Mouse (Mus musculus) limb, embryonic 10.5 days (tissue): ENCODE results near the gene Sf1. TPM values are rescaled to one million over a fixed set of nuclear protein-coding genes. Genes with fewer than 3 reads are reported as not detected.

Experiments
- DNase-seq: peaks from one replicate; pipeline ENCODE4 v3.0.0-alpha.2; 2017; ENCODE audit warnings: low spot score
- H3K27ac ChIP-seq: fragments of 300-500 bp; sonication (generic); 2 replicates; pipeline ENCODE4 v1.5.1; 2016; ENCODE audit warnings: mild to moderate bottlenecking
- H3K27me3 ChIP-seq: fragments of 300-500 bp; sonication (generic); 2 replicates; pipeline ENCODE4 v1.6.1; 2016; ENCODE audit warnings: low read depth, mild to moderate bottlenecking; ENCODE audit not compliant: poor library complexity, severe bottlenecking
- H3K36me3 ChIP-seq: fragments of 300-500 bp; sonication (generic); 2 replicates; pipeline ENCODE4 v1.6.1; 2016; ENCODE audit warnings: mild to moderate bottlenecking, moderate library complexity
- H3K4me1 ChIP-seq: fragments of 300-500 bp; sonication (generic); 2 replicates; pipeline ENCODE4 v1.6.1; 2016
- H3K4me3 ChIP-seq: fragments of 300-500 bp; sonication (generic); 2 replicates; pipeline ENCODE4 v1.5.1; 2016; ENCODE audit warnings: mild to moderate bottlenecking, moderate library complexity
- H3K9me3 ChIP-seq: fragments of 300-500 bp; sonication (generic); replicated peaks from 2 replicates; pipeline ENCODE4 v1.6.1; 2016; ENCODE audit warnings: mild to moderate bottlenecking
- WGBS: fragments of 180-500 bp; shearing (Covaris S2); methylation state at CpG from one replicate; pipeline ENCODE4 v1.1.7; 2016; 5-methylcytosine and 5-hydroxymethylcytosine counted together
- polyA plus RNA-seq: library from polyadenylated mRNA; unstranded; fragments of >200 nt; fragmentation: Nextera tagmentation; extraction: Ambion mirVana; gene quantifications from 2 replicates; pipeline ENCODE4 v1.2.1, GENCODE M21; 2016

The Sf1 gene
- 193 and 206 TPM in 2 replicates for polyA plus RNA-seq

DNA sequence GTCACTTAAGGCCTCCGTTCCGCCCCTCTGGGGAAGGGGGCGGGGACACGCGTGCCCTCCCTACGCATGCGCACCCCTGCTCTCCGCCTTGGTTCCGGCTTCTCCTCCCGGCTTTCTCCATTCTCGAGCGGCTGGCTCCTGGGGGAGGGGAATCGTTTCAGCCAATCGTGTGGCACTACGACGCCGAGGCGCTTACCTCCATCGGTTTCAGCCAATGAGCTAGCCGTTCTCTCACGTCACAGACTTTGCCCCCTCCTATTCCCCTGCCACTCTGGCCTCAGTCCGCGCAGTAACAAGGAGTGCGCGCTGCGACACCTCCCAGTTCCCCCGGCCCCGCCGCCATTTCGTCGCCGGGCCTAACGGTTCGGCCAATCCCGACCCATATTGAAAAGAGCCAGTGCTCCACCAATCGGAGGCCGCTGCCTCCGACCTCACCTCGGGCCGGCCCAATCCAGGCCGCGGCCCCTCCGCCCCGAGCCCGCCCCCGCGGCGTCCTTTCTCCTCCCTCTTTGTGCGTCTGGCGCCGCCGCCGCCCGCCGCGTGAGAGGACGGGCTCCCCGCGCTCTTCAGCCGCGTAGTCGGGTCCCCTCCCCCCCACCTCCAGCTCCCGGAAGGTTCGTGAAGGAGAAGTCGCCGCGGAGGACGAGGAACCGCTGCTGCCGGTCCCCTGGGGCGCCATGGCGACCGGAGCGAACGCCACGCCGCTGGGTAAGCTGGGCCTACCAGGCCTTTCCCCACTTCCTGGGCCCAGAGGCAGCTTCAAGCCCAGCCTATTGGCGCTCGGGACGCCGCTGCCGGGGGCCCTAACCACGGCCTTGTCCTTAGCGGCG is at the start of gene Sf1:
Sf1 (plus strand) TSS at position 280 of the 830 bp plus-strand sequence.
- peak within 1 kb of the TSS; percentile 100 for H3K27ac ChIP-seq
- H3K4me1 ChIP-seq: peaks cover 20% of the 10 kb centered on the region
- H3K9me3 ChIP-seq: no peaks in the 10 kb centered on the region
- no peaks in the 10 kb centered on the region for H3K27me3 ChIP-seq
- under 1% methylated on average over 85 of the region's 85 CpGs for WGBS
- DNase-seq: peak; percentile 99
- peaks cover 49% of the 10 kb centered on the region for H3K36me3 ChIP-seq
- H3K4me3 ChIP-seq: peak within 1 kb of the TSS; percentile 99

DNA sequence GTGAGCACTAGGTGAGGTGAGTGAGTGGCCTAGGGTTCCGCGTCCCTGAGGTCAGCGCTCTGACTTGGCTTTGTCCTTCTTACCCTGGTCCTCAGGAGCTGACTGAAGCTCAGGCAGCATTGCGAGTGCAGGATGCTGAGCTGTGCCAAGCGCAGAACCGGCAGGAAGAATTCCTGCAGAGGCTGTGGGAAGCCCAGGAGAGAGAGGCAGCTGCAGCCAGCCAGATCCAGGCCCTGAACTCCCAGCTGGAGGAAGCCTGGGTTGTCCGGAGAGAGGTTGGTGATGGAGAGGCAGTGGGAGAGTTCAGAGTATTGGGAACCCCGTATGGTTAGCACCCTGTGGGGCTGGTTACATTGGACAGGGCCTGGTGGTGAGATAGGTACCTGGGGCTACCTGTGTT is 49.7 kb upstream of the Sf1 start:
- DNase-seq: no peak
- H3K4me1 ChIP-seq: 0 out of 2 replicates have a peak, but pooled peaks cover 1% of the 10 kb centered on the region
- H3K36me3 ChIP-seq: peaks cover 68% of the 10 kb centered on the region
- no peak overlapping the region for H3K27ac ChIP-seq
- no peaks in the 10 kb centered on the region for H3K9me3 ChIP-seq
- WGBS: 91% methylated on average over 8 of the region's 8 CpGs
- H3K27me3 ChIP-seq: no peaks in the 10 kb centered on the region
- H3K4me3 ChIP-seq: no peak overlapping the region

DNA sequence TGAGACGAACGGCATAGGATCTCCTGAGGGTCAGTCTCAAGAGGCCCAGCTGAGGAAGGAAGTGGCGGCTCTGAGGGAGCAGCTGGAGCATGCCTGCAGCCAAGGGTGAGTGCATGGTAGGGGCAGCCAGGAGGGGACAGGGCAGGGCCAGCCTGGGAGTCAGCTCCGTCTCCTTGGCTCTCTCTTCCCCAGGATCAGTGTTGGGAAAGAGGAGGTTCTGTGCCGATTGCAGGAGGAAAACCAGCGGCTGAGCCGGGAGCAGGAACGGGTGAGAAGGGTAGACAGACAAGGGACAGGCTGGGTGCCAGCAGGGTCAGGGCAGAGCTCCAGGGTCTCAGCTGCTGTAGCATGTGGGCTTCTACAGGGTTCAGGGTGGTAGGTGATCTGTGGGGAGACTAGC is 49.0 kb upstream of the Sf1 start:
- WGBS: 83% methylated on average over 8 of the region's 8 CpGs
- peaks cover 68% of the 10 kb centered on the region for H3K36me3 ChIP-seq
- DNase-seq: no peak
- no peak overlapping the region for H3K4me3 ChIP-seq
- H3K4me1 ChIP-seq: no peaks in the 10 kb centered on the region
- H3K27ac ChIP-seq: no peak overlapping the region
- no peaks in the 10 kb centered on the region for H3K9me3 ChIP-seq
- H3K27me3 ChIP-seq: no peaks in the 10 kb centered on the region

DNA sequence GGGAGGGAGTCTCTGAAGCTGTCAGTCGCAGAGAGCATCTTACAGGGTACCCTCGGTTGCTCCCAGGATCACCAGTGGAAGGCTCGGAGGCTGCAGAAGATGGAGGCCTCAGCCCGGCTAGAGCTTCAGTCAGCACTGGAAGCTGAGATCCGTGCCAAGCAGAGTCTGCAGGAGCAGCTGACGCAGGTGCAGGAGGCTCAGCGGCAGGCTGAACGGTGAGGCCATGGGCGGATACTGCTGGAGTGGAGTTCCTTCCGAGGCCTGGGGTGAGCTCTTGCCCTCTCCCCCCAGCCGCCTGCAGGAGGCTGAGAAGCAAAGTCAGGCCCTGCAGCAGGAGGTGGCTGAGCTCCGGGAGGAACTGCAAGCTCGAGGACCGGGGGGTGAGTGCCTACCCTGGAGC is 47.9 kb upstream of the Sf1 start:
- no peaks in the 10 kb centered on the region for H3K27me3 ChIP-seq
- DNase-seq: no peak
- WGBS: 83% methylated on average over 14 of the region's 14 CpGs
- H3K27ac ChIP-seq: 0 out of 2 replicates have a peak overlapping the region, but pooled peaks have one; percentile 2
- no peak overlapping the region for H3K4me3 ChIP-seq
- no peaks in the 10 kb centered on the region for H3K4me1 ChIP-seq
- no peaks in the 10 kb centered on the region for H3K9me3 ChIP-seq
- peaks cover 71% of the 10 kb centered on the region for H3K36me3 ChIP-seq

DNA sequence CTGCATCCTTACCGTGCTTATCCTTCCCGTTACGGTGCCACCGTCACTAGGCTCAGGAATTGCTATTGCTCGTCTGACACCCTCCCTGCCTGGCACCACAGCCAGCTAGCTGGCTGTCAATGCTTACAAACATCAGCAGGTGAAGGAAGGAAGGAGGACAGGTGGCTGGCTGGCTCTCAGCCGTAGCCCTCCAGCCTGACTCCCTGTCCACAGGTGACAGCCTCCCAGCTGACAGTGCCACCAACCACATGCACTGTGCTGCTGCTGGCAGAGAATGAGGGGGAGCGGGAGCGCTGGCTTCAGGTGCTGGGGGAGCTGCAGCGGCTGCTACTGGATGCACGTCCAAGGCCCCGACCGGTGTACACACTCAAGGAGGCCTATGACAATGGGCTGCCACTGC is 45.3 kb upstream of the Sf1 start:
- H3K27ac ChIP-seq: no peak overlapping the region
- DNase-seq: no peak
- no peak overlapping the region for H3K4me3 ChIP-seq
- H3K9me3 ChIP-seq: no peaks in the 10 kb centered on the region
- H3K4me1 ChIP-seq: no peaks in the 10 kb centered on the region
- 90% methylated on average over 12 of the region's 12 CpGs for WGBS
- H3K36me3 ChIP-seq: peaks cover 73% of the 10 kb centered on the region
- H3K27me3 ChIP-seq: no peaks in the 10 kb centered on the region

DNA sequence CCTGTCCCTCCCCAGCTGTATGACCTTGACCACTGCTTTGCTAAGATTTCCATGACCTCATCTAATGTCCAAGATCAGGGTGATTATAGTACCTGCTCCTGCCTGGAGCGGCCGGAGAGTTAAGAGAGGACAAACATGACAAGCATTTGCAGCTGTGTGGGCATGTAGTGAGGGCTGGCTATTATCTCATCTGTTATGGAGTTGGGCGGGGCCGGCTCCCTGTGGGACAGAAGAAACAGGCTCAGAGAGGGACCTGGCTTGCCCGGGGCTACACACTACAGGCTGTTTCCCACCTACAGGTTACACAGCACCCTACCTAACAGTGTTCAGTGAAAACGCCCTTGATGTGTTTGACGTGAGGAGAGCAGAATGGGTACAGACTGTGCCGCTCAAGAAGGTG is 42.1 kb upstream of the Sf1 start:
- DNase-seq: no peak
- Histone ChIP-seq H3K27me3 (no peaks in the 10 kb centered on the region), H3K4me3 (no peak overlapping the region), H3K27ac (no peak overlapping the region), H3K9me3 (no peaks in the 10 kb centered on the region), H3K4me1 (no peaks in the 10 kb centered on the region), H3K36me3 (peaks cover 42% of the 10 kb centered on the region)
- 85% methylated on average over 8 of the region's 8 CpGs for WGBS

DNA sequence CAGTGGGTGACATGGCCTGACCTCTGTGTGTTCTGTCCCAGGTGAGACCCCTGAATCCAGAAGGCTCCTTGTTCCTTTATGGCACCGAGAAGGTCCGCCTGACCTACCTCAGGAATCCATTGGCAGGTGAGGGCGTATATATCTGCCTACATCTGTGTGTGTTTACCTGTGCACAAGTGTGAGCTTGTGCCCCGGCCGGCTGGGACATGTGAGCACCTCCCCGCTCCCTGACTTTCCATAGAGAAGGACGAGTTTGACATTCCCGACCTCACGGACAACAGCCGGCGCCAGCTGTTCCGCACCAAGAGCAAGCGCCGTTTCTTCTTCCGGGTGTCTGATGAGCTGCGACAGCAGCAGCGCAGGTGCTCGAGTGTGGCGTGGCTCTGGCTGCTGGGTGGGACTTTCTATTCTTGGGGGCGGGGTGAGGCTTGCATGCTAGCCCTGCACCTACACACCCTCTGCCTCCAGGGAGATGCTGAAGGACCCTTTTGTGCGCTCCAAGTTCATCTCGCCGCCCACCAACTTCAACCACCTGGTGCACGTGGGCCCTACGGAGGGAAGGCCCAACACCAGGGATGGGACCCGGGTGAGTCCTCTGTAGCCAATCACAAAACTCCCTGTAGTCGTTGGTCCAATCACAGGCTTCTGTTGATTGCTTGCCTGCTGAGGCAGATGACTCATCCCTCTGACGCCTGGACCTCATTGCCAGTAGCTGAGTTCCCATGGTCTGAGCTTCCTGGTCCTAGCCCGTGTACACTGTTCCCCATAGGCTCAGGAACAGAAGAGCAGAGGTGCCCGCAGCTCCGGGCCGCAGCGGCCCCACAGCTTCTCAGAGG is 41.5 kb upstream of the Sf1 start:
- Histone ChIP-seq H3K36me3 (peaks cover 36% of the 10 kb centered on the region), H3K9me3 (no peaks in the 10 kb centered on the region), H3K27ac (no peak overlapping the region), H3K4me3 (no peak overlapping the region), H3K27me3 (no peaks in the 10 kb centered on the region), H3K4me1 (no peaks in the 10 kb centered on the region)
- WGBS: 82% methylated on average over 33 of the region's 33 CpGs
- DNase-seq: no peak

DNA sequence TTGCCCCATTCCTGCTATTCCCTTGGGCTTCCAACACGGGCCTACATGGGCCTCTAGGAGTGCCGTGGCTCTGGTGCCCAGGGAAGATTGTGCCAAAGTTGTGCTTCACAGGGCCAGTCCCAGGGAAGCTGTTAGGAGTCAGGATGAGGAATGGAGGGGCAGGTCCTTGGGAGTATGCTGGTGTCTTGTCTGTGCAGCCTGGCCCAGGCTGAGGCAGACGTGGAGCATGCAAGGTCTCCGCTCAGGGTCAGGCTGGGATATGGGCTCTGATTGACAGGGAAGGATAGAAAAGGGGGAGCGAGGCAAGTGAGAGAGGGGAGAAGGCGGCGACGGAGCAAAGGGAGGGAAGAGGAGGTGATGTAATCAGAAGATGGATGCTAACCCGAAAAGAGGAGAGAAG is 38.7 kb upstream of the Sf1 start:
- peaks cover 23% of the 10 kb centered on the region for H3K36me3 ChIP-seq
- 86% methylated on average over 9 of the region's 9 CpGs for WGBS

DNA sequence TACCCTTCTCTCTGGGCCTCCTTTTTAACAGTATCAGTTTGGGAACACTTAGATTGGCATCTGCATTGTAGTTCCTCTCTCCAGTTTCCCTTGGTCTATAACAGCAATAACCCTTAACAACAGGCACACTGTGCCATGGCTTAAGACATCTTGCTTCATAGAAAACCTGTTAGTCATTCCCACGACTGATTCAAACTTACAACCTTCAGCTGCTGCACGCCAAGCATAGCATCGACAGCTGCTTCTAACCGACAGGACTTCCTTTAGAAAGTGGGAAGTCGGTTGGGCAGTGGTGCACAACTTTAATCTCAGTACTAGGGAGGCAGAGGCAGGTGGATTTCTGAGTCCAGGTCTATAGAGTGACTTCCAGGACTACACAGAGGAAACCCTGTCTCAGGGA is 32.3 kb upstream of the Sf1 start:
- Histone ChIP-seq H3K27me3 (no peaks in the 10 kb centered on the region), H3K4me1 (peaks cover 21% of the 10 kb centered on the region), H3K27ac (no peak overlapping the region), H3K36me3 (no peaks in the 10 kb centered on the region; the same call in 1 of the 2 replicates), H3K9me3 (no peaks in the 10 kb centered on the region), H3K4me3 (no peak overlapping the region)
- WGBS: 77% methylated on average over 5 of the region's 5 CpGs
- DNase-seq: no peak

More for the DNA sequence above, 38.7 kb upstream of the Sf1 start:
- H3K4me3 ChIP-seq: no peak overlapping the region
- H3K27ac ChIP-seq: no peak overlapping the region
- H3K9me3 ChIP-seq: no peaks in the 10 kb centered on the region
- no peaks in the 10 kb centered on the region for H3K27me3 ChIP-seq
- no peaks in the 10 kb centered on the region for H3K4me1 ChIP-seq
- no peak for DNase-seq

DNA sequence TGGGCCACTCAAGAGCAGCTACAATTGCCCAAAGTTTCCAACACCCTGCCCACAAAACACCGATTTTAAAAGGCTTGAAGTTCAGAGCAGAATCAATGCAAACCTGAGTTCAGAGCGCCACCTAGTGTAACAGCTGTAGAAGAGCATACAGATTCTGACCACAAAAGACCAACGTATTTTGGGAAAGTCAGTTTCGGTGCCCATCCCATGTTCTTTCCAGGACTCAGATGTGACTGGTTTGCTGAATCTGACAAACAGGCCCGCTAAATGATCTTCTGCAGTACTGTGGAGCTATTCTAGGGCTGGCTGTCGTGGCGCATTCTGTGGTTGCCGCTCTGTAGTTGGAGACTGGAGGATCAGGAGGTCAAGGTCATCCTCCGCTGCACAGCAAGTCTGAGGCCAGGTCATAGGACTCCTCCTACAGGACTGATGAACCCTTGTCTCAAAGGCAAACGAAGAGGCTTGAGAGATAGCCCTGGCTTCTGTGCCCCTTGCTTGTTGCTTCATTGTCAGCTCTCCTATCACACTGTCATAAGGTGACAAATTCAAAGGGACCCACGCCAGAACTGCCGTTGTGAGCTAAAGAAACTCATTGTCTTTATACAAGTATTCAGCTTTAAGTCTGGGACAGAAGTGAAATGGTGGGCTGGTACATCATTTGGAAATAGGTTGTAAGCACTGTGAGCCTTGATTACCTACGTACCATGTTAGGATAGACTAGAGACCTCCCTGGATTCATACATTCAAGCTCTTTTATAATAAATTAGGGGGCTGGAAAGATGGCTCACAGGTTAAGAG is 31.6 kb upstream of the Sf1 start:
- 27% methylated on average over 13 of the region's 13 CpGs for WGBS
- peak overlapping the region; percentile 19 for H3K4me3 ChIP-seq
- peak; percentile 71 for DNase-seq
- H3K27me3 ChIP-seq: no peaks in the 10 kb centered on the region
- no peaks in the 10 kb centered on the region for H3K9me3 ChIP-seq
- H3K36me3 ChIP-seq: peaks cover 5% of the 10 kb centered on the region
- peaks cover 28% of the 10 kb centered on the region for H3K4me1 ChIP-seq
- peak overlapping the region; percentile 72; the same call in 1 of the 2 replicates for H3K27ac ChIP-seq

DNA sequence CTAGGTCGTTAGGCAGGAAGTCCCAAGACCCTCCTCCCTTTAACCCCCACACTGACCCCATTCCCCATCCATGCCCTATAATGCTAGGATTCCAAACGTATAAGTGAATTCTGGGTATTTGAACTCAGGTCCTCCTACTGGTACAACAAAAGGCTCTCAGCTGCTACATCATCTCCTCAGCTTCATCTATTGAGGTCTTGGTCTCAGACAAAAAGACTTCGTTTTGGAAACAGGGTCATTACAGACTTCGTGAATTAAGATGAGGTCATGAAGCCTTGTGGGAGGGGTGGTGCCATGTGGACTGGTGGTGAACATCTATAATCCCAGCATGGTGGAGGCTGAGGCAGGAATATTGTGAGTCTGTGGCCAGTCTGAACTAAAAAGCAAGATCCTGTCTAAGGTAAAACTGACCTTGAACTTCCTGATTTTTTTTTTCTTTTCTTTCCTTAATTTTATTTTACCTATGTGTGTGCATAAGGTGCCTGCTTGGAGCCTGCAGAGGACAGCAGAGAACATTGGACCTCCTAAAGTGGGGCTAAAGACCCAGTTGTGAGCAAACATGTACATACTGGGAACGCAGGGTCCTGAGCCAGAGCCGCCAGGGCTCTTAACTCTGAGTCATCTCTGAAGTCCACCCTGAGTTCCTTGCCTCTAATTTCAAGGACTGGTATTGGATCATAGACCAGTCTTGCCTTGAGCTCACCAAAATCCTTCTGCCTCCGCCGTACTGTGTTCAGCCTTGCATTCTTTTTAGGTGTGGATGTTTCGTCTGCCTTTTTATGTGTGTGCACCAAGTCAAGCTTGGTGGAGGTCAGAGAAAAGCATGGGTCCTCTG is 29.5 kb upstream of the Sf1 start:
- H3K4me3 ChIP-seq: peak overlapping the region; percentile 61
- no peaks in the 10 kb centered on the region for H3K9me3 ChIP-seq
- H3K4me1 ChIP-seq: peaks cover 37% of the 10 kb centered on the region
- H3K27me3 ChIP-seq: no peaks in the 10 kb centered on the region
- peak overlapping the region; percentile 86 for H3K27ac ChIP-seq
- WGBS: 76% methylated on average over 9 of the region's 9 CpGs
- no peak for DNase-seq
- H3K36me3 ChIP-seq: peaks cover 25% of the 10 kb centered on the region
